Mouse (Mus musculus): ENCODE measurements around the gene Cabp5. TPM values are rescaled to one million over a fixed set of nuclear protein-coding genes. Genes with fewer than 3 reads are reported as not detected.
"Not testable (repeated sequence)": the region's sequence is repeated elsewhere in the genome, so short reads cannot be mapped to it uniquely, and the experiment has no call there.

Gene Cabp5
- polyA plus RNA-seq (2012; rRNA removed), result not detected in 2 replicates

GRCm38 (mm10) chr7:13397832-13398231 is at the start of gene Cabp5:
Gene Cabp5 (plus strand): TSS chr7:13398132.
- DNase-seq (ENCODE audit: low spot score), result no peak

GRCm38 (mm10) chr7:13355943-13356342 is 42.0 kb upstream of the Cabp5 start:
- DNase-seq (ENCODE audit: low spot score), result no peak

- no peak for DNase-seq (ENCODE audit: low spot score)
Measured at GRCm38 (mm10) chr7:13380588-13380987, 17.3 kb upstream of the Cabp5 start.

- DNase-seq (ENCODE audit: low spot score), result not testable (repeated sequence)
Measured at GRCm38 (mm10) chr7:13450541-13450940, 52.6 kb downstream of the Cabp5 start, which contains the start of gene Bsph1. Gene Bsph1 (plus strand): TSS chr7:13450841.

Other genes with a start within 250 kb of the Cabp5 start
- not detected in 2 replicates for gene Vmn1r88, start 238.6 kb upstream of the Cabp5 start, polyA plus RNA-seq (2012; rRNA removed)
- not detected in 2 replicates for gene Vmn1r89, start 185.1 kb upstream of the Cabp5 start, polyA plus RNA-seq (2012; rRNA removed)
- gene Lig1, start 120.8 kb upstream of the Cabp5 start, polyA plus RNA-seq (2012; rRNA removed), result 9.1 and 10.2 TPM in 2 replicates
- 4.2 and 7.9 TPM in 2 replicates for gene Zswim9, start 119.4 kb upstream of the Cabp5 start, polyA plus RNA-seq (2012; rRNA removed)
- gene Pla2g4c, start 73.5 kb upstream of the Cabp5 start, polyA plus RNA-seq (2012; rRNA removed), result 0.18 and 0.26 TPM in 2 replicates
- not detected in 2 replicates for gene Bsph1, start 52.7 kb downstream of the Cabp5 start, polyA plus RNA-seq (2012; rRNA removed)
- gene Bsph2, start 172.9 kb downstream of the Cabp5 start, polyA plus RNA-seq (2012; rRNA removed), result not detected in 2 replicates
- not detected in 2 replicates for gene Sult2a5, start 225.8 kb downstream of the Cabp5 start, polyA plus RNA-seq (2012; rRNA removed)